Mouse (Mus musculus): ENCODE results near the gene Apoc1.
A peak's percentile ranks its signal among the peaks of the same experiment; 100 is the strongest.

Apoc1 gene

DNA sequence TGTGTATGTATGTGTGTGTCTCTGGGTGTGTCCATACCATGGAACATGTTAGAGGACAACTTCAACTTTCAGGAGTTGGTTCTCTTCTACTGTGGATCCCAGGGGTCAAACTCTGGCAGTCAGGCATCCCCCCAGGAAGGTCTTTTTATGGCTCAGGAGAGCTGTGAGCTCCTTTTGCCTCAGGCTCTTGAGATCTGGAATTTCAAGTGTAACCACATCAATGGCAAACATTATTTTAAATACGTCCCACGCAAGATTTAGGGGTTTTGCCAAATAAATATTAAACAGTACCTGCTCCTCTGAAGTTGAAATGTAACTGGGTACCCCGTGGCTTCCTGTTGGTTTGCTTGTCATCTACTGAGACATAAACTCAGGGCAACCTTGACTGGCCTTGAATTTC is 9.5 kb downstream of the Apoc1 start:
- no peak for DNase-seq

DNA sequence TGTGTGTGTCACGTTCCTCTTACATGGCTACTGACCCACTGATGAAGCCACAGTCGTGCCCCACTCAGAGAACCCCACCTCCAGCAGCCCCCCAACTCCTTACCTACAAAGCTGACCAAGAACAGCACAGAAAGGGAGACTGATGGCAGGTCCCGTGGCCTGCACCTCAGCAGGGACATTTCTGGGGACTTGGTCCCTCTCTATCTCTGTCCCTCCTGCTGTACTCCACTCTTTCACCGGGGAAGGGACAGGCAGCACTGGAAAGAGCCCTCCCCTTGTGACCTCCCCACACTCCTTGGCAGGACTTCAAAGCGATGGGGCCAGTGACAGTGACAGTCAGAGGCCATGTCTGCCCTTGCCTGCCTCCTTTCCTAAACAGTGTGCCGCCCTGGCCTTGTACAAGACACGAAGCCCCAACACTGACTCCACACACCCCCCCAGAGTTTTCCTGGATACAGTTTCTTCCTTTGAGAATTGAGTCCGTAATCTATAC is 11.2 kb downstream of the Apoc1 start, which contains the start of the genes Gm44805 and Apoc4:
TSS of gene Gm44805 (minus strand) at position 222 of the 493 bp plus-strand sequence.
TSS of gene Apoc4 (minus strand) at position 278 of the 493 bp plus-strand sequence.
- DNase-seq = no peak

DNA sequence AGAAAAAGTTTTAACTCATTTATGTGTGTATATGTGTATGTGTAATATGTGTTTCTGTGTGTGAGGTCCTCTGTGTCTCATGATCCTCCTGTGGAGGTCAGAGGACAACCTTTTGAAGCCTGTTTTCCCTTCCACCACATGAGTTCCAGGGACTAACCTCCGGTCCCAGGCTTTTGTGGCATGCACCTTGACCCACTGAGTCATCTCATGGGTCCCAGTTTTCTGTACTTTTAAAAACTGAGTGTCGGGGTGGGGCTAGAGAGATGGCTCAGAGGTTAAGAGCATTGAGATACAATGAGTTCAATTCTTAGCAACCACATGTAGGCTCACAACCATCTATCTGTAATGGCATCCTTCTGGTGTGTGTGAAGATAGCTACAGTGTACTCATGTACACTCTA is 11.8 kb downstream of the Apoc1 start:
- no peak for DNase-seq

DNA sequence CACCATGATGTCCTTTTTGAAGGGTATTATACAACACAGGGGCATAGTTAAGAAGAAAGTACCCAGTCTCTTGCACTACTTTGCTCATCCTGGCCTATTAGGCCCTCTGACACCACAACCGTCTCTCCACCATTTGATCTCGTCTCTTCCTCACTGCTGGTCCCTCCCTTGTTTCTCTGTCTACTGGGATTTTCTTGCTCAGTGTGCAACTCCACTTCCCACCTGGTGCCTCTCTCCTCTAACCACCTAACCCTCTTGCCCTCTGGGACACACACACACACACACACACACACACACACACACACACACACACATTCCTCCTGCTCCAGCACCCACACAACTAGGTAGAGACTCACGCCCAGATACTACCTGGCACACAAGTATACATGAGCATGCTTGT is 13.6 kb downstream of the Apoc1 start:
- no peak for DNase-seq

DNA sequence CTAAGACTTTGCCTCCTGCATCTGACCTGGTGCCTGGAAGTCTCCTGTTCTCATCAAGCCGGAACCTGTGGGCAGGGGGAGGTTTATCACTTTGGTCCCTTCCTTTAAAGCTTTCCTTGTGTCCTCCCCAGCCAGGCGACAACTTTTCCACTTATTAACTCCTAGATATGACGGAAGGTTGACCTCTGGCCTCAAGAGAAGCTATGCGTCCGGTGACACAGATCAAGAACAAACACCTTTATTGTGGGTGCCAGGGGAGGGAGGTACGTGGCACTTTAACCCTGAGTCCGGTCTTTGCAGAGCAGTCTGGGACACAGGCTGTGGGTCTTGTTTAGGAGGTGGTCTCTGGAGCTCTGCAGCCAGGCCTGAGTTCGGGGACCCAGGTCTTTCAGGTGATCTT is 14.6 kb downstream of the Apoc1 start, which contains the start of gene Apoc2:
TSS of gene Apoc2 (minus strand) at position 70 of the 400 bp plus-strand sequence.
- DNase-seq = no peak

DNA sequence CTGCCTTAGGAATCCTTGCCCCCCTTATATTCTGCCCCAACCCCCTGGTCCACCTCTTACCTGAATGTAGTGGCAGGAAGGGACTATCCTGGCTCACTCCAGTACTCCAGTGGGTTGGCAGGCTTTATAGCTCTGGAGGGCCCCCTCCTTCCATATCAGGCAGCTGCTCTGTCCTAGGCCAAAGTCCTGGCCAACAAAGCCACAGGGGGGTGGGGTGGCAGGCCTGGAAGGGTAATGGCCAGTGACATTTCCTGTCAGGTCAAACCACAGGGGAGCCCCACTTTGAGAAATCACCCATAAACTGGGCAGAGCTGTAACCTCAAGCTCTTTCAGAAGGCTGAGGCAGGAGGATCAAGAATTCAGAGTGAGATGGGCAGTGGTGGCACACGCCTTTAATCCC is 15.8 kb downstream of the Apoc1 start:
- no peak for DNase-seq

DNA sequence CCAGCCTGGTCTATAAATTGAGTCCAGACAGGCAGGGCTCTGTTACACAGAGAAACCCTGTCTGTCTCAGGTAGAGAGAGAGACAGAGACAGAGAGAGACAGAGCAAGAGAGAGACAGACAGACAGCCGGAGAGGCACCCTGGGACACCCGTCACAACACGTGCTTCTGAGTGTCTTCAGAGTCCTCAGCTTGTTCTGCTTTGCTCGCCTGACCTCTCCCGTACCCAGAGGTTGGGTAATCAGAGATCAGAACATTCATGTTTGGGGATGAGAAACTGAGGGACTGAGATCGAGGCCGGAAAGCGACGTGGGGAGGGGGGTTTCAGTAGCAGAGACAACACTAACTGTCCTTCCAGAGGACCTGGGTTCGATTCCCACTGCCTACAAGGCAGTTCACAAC is 16.6 kb downstream of the Apoc1 start:
- no peak for DNase-seq

DNA sequence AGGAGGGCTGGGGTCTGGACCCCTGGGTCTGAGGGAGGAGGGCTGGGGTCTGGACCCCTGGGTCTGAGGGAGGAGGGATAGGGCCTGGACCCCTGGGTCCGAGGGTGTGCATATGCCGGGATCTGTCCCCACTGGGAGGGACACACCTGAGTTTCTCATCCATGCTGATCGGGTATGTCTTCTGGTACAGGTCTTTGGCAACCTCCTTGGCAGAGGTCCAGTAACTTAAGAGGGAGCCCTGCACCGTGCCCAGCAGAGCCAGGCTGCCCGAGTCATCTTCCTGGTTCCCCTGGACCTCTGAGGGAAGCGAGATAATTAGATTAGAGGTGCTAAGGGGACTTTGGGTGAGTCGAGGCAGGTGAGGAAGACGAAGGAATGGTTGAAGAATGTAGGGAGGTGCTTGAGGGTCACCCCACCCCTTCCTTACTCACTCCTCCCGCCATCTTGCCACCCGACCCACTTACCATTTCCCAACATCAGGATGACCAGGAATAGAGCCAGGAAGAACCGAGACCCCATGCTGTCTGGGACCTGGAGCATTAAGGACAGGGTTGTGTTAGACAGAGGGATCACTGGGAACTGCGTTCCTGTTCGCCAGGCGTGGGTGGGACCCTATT is 19.3 kb downstream of the Apoc1 start:
- DNase-seq = no peak

DNA sequence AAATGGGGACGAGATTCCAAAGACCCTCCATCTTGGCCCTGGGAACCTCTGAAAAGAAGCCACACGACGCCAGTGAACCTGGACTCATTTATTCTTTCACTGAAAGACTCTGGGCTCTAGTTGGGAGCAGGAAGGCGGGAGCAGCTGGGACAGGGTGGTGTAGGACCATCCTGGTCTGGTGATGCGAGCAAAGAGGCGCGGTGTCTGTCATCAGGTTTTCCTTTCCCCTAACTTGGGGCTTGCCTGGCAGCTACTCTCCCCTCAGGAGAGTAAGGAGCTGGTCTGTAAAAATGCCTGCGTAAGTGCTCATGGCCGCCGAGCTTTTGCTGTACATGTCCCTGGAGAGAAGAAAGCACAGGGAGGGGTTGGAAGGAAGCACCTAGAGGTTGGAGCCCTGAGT is 20.9 kb downstream of the Apoc1 start:
- no peak for DNase-seq

DNA sequence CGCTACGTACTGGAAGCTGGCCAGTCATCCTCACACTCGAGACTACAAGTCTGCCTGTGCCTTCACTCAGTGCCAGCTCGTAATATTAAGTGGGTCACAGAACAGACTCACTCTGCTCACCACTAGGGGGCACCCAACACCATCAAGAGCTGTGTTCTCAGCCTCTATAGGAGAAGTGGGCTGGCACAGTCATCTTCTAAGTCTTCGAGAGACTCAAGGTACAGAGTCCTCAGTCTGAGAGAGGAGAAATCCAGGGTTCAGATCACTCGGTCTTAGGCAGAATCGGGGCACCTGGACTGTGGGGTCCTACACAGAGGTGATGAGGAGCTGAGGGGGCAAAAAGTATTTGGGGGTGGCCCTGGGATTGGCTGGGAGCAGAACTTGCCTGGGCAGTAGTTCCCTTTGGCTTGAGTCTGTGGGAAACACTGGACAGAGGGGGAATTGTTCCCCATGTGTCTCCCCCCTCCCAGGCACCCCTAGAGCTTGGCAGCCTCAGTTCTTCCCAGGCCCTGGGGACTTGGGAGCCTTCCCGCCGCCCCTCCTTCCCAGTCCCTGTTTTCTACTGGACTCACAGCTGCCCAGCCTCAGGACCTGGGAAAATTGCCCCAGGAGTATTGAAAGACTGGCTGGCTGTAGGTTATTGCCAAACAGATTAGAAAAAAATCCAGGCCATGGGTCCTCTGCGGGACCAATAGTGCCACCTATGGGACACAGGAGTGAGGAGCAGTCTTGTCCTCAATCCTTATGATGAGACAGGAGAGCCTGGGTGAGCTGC is 23.3 kb downstream of the Apoc1 start:
- peak; percentile 89 for DNase-seq

DNA sequence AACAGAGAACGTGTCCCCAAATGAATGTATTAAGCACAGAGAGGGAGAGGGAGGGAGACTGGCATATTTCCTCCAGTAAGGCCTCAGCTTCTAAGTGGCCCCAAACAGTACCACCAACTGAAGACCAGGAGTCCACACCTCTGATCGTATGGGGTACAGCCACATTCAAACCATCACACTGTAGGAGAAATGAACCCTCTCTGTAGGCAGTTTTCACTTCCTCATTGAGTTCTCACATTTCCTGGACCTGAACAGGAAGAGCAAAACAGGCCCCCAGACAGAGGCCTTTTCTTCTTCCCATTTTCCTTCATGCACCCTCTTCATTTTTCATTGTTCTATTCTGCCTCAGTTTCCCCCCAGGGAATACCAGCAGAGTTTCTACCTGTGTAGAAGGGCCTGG is 25.0 kb downstream of the Apoc1 start:
- DNase-seq = no peak

DNA sequence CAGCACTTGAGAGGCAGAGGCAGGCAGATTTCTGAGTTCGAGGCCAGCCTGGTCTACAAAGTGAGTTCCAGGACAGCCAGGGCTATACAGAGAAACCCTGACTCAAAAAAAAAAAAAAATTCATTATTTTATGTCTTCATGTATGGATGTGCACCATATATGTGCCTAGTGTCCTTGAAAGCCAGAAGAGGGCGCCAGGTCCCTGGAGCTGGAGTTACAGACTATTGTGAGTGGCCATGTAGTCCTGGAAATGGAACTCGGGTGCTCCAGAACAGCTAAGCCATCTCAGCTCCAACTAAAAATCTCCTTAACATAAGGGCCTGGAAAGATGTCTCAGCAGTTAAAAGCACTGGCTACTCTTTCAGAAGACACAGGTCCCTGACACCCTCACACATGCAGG is 25.7 kb downstream of the Apoc1 start:
- no peak for DNase-seq

DNA sequence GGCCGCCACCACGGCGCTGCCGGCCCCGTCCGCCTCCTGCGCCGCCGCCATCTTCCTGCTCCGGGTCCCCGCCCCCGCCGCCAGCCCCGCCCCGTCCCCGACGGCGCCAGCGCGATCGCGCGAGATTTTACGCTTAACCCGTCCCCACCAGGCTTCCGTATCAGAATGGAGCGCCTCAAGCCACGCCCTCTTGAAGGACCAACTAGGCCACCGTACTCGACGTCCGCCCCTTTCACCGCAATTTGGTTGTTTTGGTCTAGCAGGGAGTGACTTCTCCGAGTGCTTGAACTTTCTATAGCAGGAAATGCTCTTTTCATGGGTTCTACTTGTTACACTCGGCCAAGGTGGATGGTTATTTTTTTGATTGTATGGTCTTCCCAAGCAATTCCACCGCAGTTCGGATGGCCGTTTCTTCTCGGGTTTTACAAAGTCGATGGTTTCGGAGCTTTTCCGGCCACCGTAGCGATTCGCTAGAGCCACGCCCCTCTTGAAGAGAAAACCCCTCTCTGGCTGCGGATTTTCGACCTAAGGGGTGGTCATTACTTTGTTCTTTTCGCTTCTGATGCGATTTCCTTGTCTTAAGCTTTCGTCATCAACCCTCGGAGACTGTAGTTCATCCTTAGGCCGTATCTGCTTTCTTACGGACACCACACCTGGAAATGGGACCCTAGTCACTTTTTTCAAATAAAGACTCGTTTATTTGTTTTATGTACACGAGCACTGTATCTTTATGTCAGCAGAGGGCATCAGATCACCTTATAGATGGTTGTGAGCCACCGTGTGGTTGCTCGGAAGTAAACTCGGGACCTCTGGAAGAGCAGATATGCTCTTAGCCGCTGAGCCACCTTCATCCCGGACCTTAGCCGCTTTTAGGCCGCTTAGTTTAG is 27.3 kb downstream of the Apoc1 start, which contains the start of gene Clptm1:
TSS of gene Clptm1 (minus strand) at position 79 of the 887 bp plus-strand sequence.
- DNase-seq = peak; percentile 97

DNA sequence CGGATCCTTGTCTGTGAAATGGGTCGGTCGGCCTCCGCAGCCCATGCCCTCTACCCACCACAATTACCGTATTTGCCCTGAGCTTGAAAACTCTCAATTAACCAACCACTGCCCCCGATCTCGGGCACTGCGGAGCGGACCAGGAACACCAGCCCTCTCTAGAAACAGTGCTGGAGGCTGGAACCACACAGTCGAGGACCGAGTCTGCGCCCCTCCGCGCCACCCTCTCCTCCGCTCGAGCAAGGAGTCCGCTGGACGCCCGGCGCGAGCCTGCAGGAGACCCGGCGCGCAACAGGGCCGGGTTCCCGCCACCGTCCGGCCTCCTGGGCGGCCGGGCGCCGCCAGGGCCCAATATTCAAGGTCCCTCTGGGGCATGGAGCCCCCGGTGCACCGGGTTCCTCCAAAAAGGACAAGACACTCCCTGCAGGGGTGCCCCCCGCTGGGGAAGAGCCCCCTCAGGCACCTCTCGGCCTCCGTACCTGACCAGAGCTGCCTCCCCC is 28.0 kb downstream of the Apoc1 start:
- no peak for DNase-seq

DNA sequence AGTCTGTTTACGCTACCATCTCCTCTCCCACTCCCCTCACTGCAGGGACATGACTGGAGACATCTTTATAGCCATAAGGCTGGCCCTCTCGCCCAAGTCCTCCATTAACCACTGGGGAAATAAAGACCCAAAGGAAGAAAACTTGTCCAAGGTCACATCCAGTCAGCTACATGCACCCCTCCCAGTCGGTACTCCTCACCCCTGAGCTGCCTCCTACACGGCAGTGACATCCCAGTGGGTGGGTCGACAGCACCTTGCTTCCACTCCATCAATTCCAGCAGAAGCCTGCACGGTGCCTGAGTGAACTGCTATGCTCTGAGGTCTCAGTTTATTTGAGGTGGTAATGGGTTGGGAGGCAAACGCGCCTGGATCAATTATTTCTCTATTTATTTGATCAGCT is 28.5 kb downstream of the Apoc1 start:
- DNase-seq = no peak

DNA sequence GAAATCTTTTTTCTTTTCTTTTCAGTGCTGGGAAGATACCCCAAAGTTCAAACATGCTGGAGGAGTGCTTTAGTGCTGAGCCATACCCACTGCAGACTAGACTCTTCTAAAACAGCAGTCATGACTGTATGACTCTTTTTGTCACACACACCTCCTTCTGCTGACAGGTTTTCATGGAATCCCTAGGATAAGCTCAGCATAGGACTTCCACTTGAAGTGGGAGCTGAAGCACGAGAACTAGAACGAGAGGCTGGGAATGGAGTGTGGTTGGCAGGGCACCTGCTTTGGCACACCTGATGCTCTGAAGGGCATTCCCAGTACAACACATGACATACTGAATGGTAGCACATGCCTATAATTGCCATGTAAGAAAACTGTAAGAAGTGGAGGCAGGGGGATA is 39.8 kb downstream of the Apoc1 start:
- no peak for DNase-seq

DNA sequence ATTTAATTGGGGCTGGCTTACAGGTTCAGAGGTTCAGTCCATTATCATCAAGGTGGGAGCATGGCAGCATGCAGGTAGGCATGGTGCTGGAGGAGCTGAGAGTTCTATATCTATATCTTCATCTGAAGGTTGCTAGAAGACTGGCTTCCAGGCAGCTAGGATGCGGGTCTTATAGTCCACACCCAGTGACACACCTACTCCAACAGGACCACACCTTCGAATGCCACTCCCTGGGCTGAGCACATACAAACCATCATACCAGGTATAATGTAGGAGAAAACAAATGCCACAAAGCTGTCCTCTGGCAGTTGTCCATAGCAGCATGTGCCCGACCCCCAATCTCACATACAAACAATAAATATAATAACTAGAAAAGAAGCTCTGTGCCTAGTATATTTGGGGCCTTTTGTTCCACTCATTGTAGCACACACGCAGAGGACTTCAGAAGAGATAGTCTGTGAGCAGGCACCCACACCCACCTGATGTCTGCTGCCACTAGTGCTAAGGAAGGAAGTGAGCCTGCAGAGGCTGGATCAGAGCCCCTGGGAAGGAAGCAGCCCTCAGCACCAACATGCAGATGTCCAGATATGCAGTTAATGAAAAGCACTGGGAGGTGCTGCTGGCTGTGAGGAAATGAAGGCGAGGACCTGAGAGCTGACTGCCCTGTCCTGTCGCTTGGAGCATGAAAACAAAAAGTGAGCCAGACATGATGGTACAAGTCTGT is 41.2 kb downstream of the Apoc1 start:
- no peak for DNase-seq

DNA sequence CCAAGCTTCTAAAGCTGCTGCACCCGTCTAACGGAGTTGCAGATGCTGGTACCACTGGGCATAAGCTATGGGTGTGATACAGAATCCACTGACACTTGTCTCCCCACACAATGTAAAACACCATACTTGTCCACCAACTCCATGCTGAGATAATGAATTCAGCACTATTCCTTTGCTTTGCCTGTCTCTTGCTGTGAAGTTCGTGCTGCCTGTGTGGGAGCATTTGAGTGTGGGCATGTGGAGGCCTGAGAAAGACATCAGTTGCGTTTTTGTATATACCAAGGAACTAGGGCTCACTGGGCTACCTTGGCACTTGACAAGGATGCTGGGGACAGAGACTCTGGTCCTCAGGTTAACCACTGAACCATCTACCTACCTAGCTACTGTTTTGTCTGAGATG is 51.2 kb downstream of the Apoc1 start:
- DNase-seq = no peak

Data from right cerebral cortex, postnatal 25 days (tissue).